Mouse (Mus musculus) stomach, embryonic 15.5 days (tissue): ENCODE results near the gene Lzts2. TPM values are rescaled to one million over a fixed set of nuclear protein-coding genes. Genes with fewer than 3 reads are reported as not detected.

Experiments used
- ATAC-seq: fragments of 200-750 bp; cut with Nextera tagmentation; 2 replicates; pipeline ENCODE4 v1.8.0; 2017; ENCODE audit warnings: low read depth, moderate number of reproducible peaks, moderate TSS enrichment; ENCODE audit not compliant: insufficient read depth, low FRiP score
- H3K27ac ChIP-seq: fragments of 300-500 bp; sonication (generic); 2 replicates; pipeline ENCODE4 v1.5.1; 2015; ENCODE audit warnings: mild to moderate bottlenecking, inconsistent platforms
- H3K27me3 ChIP-seq: fragments of 300-500 bp; sonication (generic); replicated peaks from 2 replicates; pipeline ENCODE4 v1.6.1; 2015; ENCODE audit warnings: inconsistent platforms
- H3K36me3 ChIP-seq: fragments of 300-500 bp; sonication (generic); 2 replicates; pipeline ENCODE4 v1.6.1; 2015; ENCODE audit warnings: inconsistent platforms
- H3K4me1 ChIP-seq: fragments of 300-500 bp; sonication (generic); 2 replicates; pipeline ENCODE4 v1.6.1; 2015; ENCODE audit warnings: inconsistent platforms
- H3K4me2 ChIP-seq: fragments of 300-500 bp; sonication (generic); 2 replicates; pipeline ENCODE4 v1.6.1; 2015; ENCODE audit warnings: mild to moderate bottlenecking, inconsistent platforms
- H3K4me3 ChIP-seq: fragments of 300-500 bp; sonication (generic); replicated peaks from 2 replicates; pipeline ENCODE4 v1.5.1; 2015; ENCODE audit warnings: inconsistent platforms
- H3K9ac ChIP-seq: fragments of 300-500 bp; sonication (generic); 2 replicates; pipeline ENCODE4 v1.6.1; 2015; ENCODE audit warnings: inconsistent platforms
- H3K9me3 ChIP-seq: fragments of 300-500 bp; sonication (generic); 2 replicates; pipeline ENCODE4 v1.6.1; 2016; ENCODE audit warnings: inconsistent platforms
- WGBS: fragments of 180-500 bp; shearing (Covaris S2); methylation state at CpG from one replicate; pipeline ENCODE4 v1.1.7; 2015; 5-methylcytosine and 5-hydroxymethylcytosine counted together
- polyA plus RNA-seq: library from polyadenylated mRNA; unstranded; fragments of >200 nt; fragmentation: Nextera tagmentation; extraction: Ambion mirVana; gene quantifications from 2 replicates; pipeline ENCODE4 v1.2.1, GENCODE M21; 2015

Gene Lzts2
- polyA plus RNA-seq, 1 experiment from 2014 or later: 65.5 TPM

GRCm38 (mm10) chr19:45047417-45047934 is 33.3 kb downstream of the Lzts2 start, which contains the start of gene Sfxn3:
Sfxn3 (plus strand) TSS chr19:45047503.
- Histone ChIP-seq H3K36me3 (no peaks in the 10 kb centered on the region), H3K27ac (peak within 1 kb of the TSS; percentile 95), H3K9ac (peak within 1 kb of the TSS; percentile 47), H3K4me3 (peak within 1 kb of the TSS; percentile 54), H3K9me3 (no peaks in the 10 kb centered on the region), H3K27me3 (peaks cover 18% of the 10 kb centered on the region), H3K4me2 (peak within 1 kb of the TSS; percentile 92), H3K4me1 (peaks cover 30% of the 10 kb centered on the region)
- WGBS: 0% methylated on average over 26 of the region's 26 CpGs
- ATAC-seq: peak; percentile 80

- Histone ChIP-seq H3K4me3 (peak overlapping the region; percentile 54), H3K4me2 (peak overlapping the region; percentile 92), H3K27ac (peak overlapping the region; percentile 95), H3K9ac (peak overlapping the region; percentile 47), H3K4me1 (peaks cover 30% of the 10 kb centered on the region), H3K9me3 (no peaks in the 10 kb centered on the region), H3K27me3 (peaks cover 18% of the 10 kb centered on the region), H3K36me3 (no peaks in the 10 kb centered on the region)
- WGBS: 14% methylated on average over 11 of the region's 11 CpGs
- ATAC-seq: peak; percentile 71
Observed at GRCm38 (mm10) chr19:45047935-45048643, 33.9 kb downstream of the Lzts2 start.

GRCm38 (mm10) chr19:45048644-45049365 is 34.6 kb downstream of the Lzts2 start:
- Histone ChIP-seq H3K9me3 (no peaks in the 10 kb centered on the region), H3K4me2 (peak overlapping the region; percentile 92), H3K9ac (no peak overlapping the region), H3K27me3 (peaks cover 18% of the 10 kb centered on the region), H3K27ac (peak overlapping the region; percentile 95), H3K4me3 (peak overlapping the region; percentile 54), H3K36me3 (no peaks in the 10 kb centered on the region), H3K4me1 (peaks cover 30% of the 10 kb centered on the region)
- no peak for ATAC-seq
- WGBS: 73% methylated on average over 12 of the region's 12 CpGs

- no peak for ATAC-seq
- WGBS: 74% methylated on average over 9 of the region's 9 CpGs
- Histone ChIP-seq H3K9me3 (no peaks in the 10 kb centered on the region), H3K4me1 (peaks cover 30% of the 10 kb centered on the region), H3K4me2 (no peak overlapping the region), H3K36me3 (no peaks in the 10 kb centered on the region), H3K27me3 (peaks cover 14% of the 10 kb centered on the region), H3K27ac (no peak overlapping the region), H3K4me3 (no peak overlapping the region), H3K9ac (no peak overlapping the region)
Observed at GRCm38 (mm10) chr19:45049523-45049922, 35.3 kb downstream of the Lzts2 start.

- Histone ChIP-seq H3K9ac (no peak overlapping the region), H3K4me2 (no peak overlapping the region), H3K27me3 (no peaks in the 10 kb centered on the region), H3K4me3 (no peak overlapping the region), H3K27ac (no peak overlapping the region), H3K4me1 (peaks cover 17% of the 10 kb centered on the region), H3K9me3 (no peaks in the 10 kb centered on the region), H3K36me3 (no peaks in the 10 kb centered on the region)
- WGBS: 91% methylated on average over 8 of the region's 8 CpGs
- ATAC-seq: no peak
Observed at GRCm38 (mm10) chr19:45053451-45053850, 39.2 kb downstream of the Lzts2 start.

GRCm38 (mm10) chr19:45054892-45055690 is 40.9 kb downstream of the Lzts2 start:
- H3K9me3 ChIP-seq: no peaks in the 10 kb centered on the region
- no peak overlapping the region for H3K9ac ChIP-seq
- no peak overlapping the region for H3K4me3 ChIP-seq
- ATAC-seq: no peak
- 79% methylated on average over 6 of the region's 6 CpGs for WGBS
- no peaks in the 10 kb centered on the region for H3K27me3 ChIP-seq
- no peak overlapping the region for H3K4me2 ChIP-seq
- peaks cover 18% of the 10 kb centered on the region for H3K4me1 ChIP-seq
- H3K27ac ChIP-seq: no peak overlapping the region
- H3K36me3 ChIP-seq: no peaks in the 10 kb centered on the region

- WGBS: 36% methylated on average over 4 of the region's 4 CpGs
- Histone ChIP-seq H3K4me1 (peaks cover 18% of the 10 kb centered on the region), H3K9ac (no peak overlapping the region), H3K27me3 (no peaks in the 10 kb centered on the region), H3K9me3 (no peaks in the 10 kb centered on the region), H3K36me3 (no peaks in the 10 kb centered on the region), H3K27ac (no peak overlapping the region), H3K4me2 (no peak overlapping the region), H3K4me3 (no peak overlapping the region)
- no peak for ATAC-seq
Observed at GRCm38 (mm10) chr19:45056364-45056763, 42.1 kb downstream of the Lzts2 start.

- WGBS: 66% methylated on average over 7 of the region's 7 CpGs
- Histone ChIP-seq H3K36me3 (no peaks in the 10 kb centered on the region), H3K9ac (no peak overlapping the region; the same call in 1 of the 2 replicates), H3K4me1 (peaks cover 18% of the 10 kb centered on the region), H3K4me3 (peak overlapping the region; percentile 62), H3K9me3 (no peaks in the 10 kb centered on the region), H3K27ac (peak overlapping the region; percentile 98; the same call in 1 of the 2 replicates), H3K4me2 (peak overlapping the region; percentile 83), H3K27me3 (no peaks in the 10 kb centered on the region)
- no peak for ATAC-seq
Observed at GRCm38 (mm10) chr19:45056908-45057698, 42.9 kb downstream of the Lzts2 start.

GRCm38 (mm10) chr19:45057724-45058112 is 43.5 kb downstream of the Lzts2 start:
- H3K9me3 ChIP-seq: no peaks in the 10 kb centered on the region
- peak overlapping the region; percentile 83 for H3K4me2 ChIP-seq
- peak overlapping the region; percentile 98 for H3K27ac ChIP-seq
- H3K36me3 ChIP-seq: no peaks in the 10 kb centered on the region
- no peak for ATAC-seq
- peaks cover 18% of the 10 kb centered on the region for H3K4me1 ChIP-seq
- 24% methylated on average over 7 of the region's 7 CpGs for WGBS
- peak overlapping the region; percentile 18; the same call in 1 of the 2 replicates for H3K9ac ChIP-seq
- H3K4me3 ChIP-seq: peak overlapping the region; percentile 62
- no peaks in the 10 kb centered on the region for H3K27me3 ChIP-seq

- H3K36me3 ChIP-seq: no peaks in the 10 kb centered on the region
- under 1% methylated on average over 34 of the region's 34 CpGs for WGBS
- no peaks in the 10 kb centered on the region for H3K27me3 ChIP-seq
- H3K4me1 ChIP-seq: peaks cover 18% of the 10 kb centered on the region
- peak overlapping the region; percentile 98 for H3K27ac ChIP-seq
- peak; percentile 86 for ATAC-seq
- H3K4me3 ChIP-seq: peak overlapping the region; percentile 62
- H3K4me2 ChIP-seq: peak overlapping the region; percentile 83
- H3K9me3 ChIP-seq: no peaks in the 10 kb centered on the region
- H3K9ac ChIP-seq: peak overlapping the region; percentile 65
Observed at GRCm38 (mm10) chr19:45058113-45058839, 44.1 kb downstream of the Lzts2 start.
